Mouse (Mus musculus) MEL (cell line): ENCODE measurements at regions not wholly inside any gene's neighbourhood (a gene's known extent, or its start where the extent isn't known, plus 50 kb on each side); places are given as distances from the start of the nearest gene placed in this dataset.
A peak's percentile ranks its signal among the peaks of the same experiment; 100 is the strongest.

Experiments
- DNase-seq: peaks from one replicate; pipeline ENCODE4 v3.0.0; 2011; ENCODE audit warnings: low read depth, low spot score
- H3K27ac ChIP-seq: 2 replicates; pipeline ENCODE4 v1.5.1; 2012; ENCODE audit warnings: low read depth, mild to moderate bottlenecking, control low read depth, low read length, moderate library complexity; ENCODE audit not compliant: control insufficient read depth
- H3K27me3 ChIP-seq, 2 experiments: fragments of 150-350 bp in 1 of 2; sonication (generic) in 1 of 2; 2 replicates each; pipeline ENCODE4 v1.6.1; 2012; ENCODE audit warnings: low read length in 2 of 2, mild to moderate bottlenecking in 2 of 2, improper control_type of control experiment in 1 of 2, moderate library complexity in 1 of 2; ENCODE audit not compliant: insufficient read depth in 2 of 2, control insufficient read depth in 1 of 2
- H3K36me3 ChIP-seq, 2 experiments: 2 replicates each; pipeline ENCODE4 v1.6.1; 2012 to 2014; ENCODE audit warnings: low read length in 2 of 2, improper control_type of control experiment in 1 of 2, inconsistent platforms in 1 of 2, mild to moderate bottlenecking in 1 of 2; ENCODE audit not compliant: insufficient read depth in 2 of 2, control insufficient read depth in 1 of 2
- H3K4me1 ChIP-seq, 2 experiments: fragments of 150-350 bp in 1 of 2; sonication (generic) in 1 of 2; 2 replicates each; pipeline ENCODE4 v1.6.1; 2012; ENCODE audit warnings: low read length in 2 of 2, improper control_type of control experiment in 1 of 2, mild to moderate bottlenecking in 1 of 2; ENCODE audit not compliant: insufficient read depth in 2 of 2, control insufficient read depth in 1 of 2
- H3K4me3 ChIP-seq, 2 experiments: fragments of 150-350 bp in 1 of 2; sonication (generic) in 1 of 2; 2 replicates each; pipeline ENCODE4 v1.5.1; 2012; ENCODE audit warnings: low read depth in 2 of 2, low read length in 2 of 2, mild to moderate bottlenecking in 2 of 2, moderate library complexity in 2 of 2, control low read depth in 1 of 2, improper control_type of control experiment in 1 of 2; ENCODE audit not compliant: control insufficient read depth in 1 of 2, insufficient read depth in 1 of 2
- H3K79me2 ChIP-seq: 2 replicates; pipeline ENCODE4 v1.6.1; 2012; ENCODE audit warnings: mild to moderate bottlenecking, low read length, moderate library complexity; ENCODE audit not compliant: control insufficient read depth, poor library complexity, insufficient read depth
- H3K9ac ChIP-seq: 2 replicates; pipeline ENCODE4 v1.6.1; 2012; ENCODE audit warnings: low read depth, mild to moderate bottlenecking, control low read depth, low read length, moderate library complexity; ENCODE audit not compliant: control insufficient read depth, poor library complexity, severe bottlenecking
- H3K9me3 ChIP-seq: fragments of 150-350 bp; sonication (generic); replicated peaks from 2 replicates; pipeline ENCODE4 v1.6.1; 2012; ENCODE audit warnings: mild to moderate bottlenecking, low read length, improper control_type of control experiment, moderate library complexity; ENCODE audit not compliant: insufficient read depth
- ELF1 ChIP-seq: IDR thresholded peaks from 2 replicates; pipeline ENCODE4 v1.6.1; 2014; ENCODE audit warnings: low read depth, mild to moderate bottlenecking, inconsistent platforms, low read length, improper control_type of control experiment, moderate library complexity
- EP300 ChIP-seq, 2 experiments: IDR thresholded peaks; 2 replicates each; pipeline ENCODE4 v1.6.1; 2011; ENCODE audit warnings: improper control_type of control experiment in 2 of 2, low read length in 2 of 2, low read depth in 1 of 2, mild to moderate bottlenecking in 1 of 2
- ETS1 ChIP-seq: IDR thresholded peaks from 2 replicates; pipeline ENCODE4 v1.6.1; 2012; ENCODE audit warnings: low read depth, mild to moderate bottlenecking, inconsistent platforms, low read length, improper control_type of control experiment, moderate library complexity
- GABPA ChIP-seq: IDR thresholded peaks from 2 replicates; pipeline ENCODE4 v1.6.1; 2012; ENCODE audit warnings: low read depth, mild to moderate bottlenecking, inconsistent platforms, low read length, improper control_type of control experiment, moderate library complexity
- GATA1 ChIP-seq: IDR thresholded peaks from 2 replicates; pipeline ENCODE4 v1.6.1; 2011; ENCODE audit warnings: low read depth, low read length, improper control_type of control experiment
- MAFK ChIP-seq: IDR thresholded peaks from 2 replicates; pipeline ENCODE4 v1.6.1; 2011; ENCODE audit warnings: low read depth, mild to moderate bottlenecking, low read length, improper control_type of control experiment, borderline replicate concordance
- MAZ ChIP-seq: IDR thresholded peaks from 2 replicates; pipeline ENCODE4 v1.6.1; 2012; ENCODE audit warnings: low read depth, mild to moderate bottlenecking, inconsistent platforms, low read length, improper control_type of control experiment
- MEF2A ChIP-seq: IDR thresholded peaks from 2 replicates; pipeline ENCODE4 v1.6.1; 2014; ENCODE audit warnings: low read depth, mild to moderate bottlenecking, inconsistent platforms, low read length, improper control_type of control experiment; ENCODE audit not compliant: poor library complexity, insufficient replicate concordance, severe bottlenecking; ENCODE audit errors: extremely low read depth
- MXI1 ChIP-seq: IDR thresholded peaks from 2 replicates; pipeline ENCODE4 v1.6.1; 2011; ENCODE audit warnings: mild to moderate bottlenecking, low read depth, low read length, improper control_type of control experiment
- RCOR1 ChIP-seq: IDR thresholded peaks from 2 replicates; pipeline ENCODE4 v1.6.1; 2012; ENCODE audit warnings: low read depth, mild to moderate bottlenecking, inconsistent platforms, low read length, improper control_type of control experiment
- TAL1 ChIP-seq: IDR thresholded peaks from 2 replicates; pipeline ENCODE4 v1.6.1; 2012; ENCODE audit warnings: mild to moderate bottlenecking, inconsistent platforms, low read length, moderate library complexity, mixed read lengths
- TCF12 ChIP-seq: IDR thresholded peaks from 2 replicates; pipeline ENCODE4 v1.6.1; 2014; ENCODE audit warnings: low read depth, mild to moderate bottlenecking, inconsistent platforms, low read length, improper control_type of control experiment, moderate library complexity

DNA sequence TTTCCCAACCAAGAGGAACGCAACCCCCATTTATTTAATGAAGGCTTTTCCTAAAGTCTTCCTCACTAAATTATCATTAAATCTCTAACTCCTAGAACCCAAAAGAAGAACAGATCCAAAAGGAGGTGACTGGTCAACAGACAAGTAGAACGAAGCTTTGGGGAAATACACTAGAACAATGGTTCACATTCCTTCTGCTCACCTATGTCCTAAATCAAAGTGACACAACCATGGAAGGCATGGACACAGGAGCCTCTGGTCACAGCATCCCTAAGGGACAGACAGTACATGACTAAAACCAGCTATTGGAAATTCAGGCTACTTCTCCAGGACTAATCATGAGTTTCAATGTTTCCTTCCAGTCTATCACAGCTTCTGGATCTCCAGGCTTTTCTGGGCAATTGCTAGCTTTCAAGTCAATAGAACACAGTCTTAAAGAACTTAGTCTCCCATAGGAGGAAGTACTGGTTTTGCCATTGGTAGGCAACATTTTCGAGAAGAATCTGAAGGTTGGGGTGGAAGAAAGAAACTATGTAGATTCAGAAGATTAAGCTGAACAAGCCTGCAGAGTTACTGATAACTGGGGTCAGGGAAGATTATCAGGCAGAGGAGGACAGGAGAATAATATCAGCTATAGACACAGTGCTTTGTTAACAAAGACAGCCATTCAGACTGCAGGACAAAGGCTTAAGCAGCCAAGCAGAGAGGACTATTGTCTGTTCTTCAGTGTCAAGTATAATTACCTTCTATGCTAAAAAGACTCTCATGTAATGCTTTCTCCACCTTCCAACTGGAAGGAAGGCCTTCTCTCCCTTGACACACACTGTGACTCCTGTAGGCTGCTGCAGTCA is 65.9 kb upstream of the Vtcn1 start:
- no peaks in the 10 kb centered on the region for H3K4me1 ChIP-seq
- H3K79me2 ChIP-seq, result no peaks in the 10 kb centered on the region
- H3K9ac ChIP-seq, result no peak overlapping the region
- TF ChIP-seq GATA1, result peak; percentile 45; the same call in 1 of the 2 replicates
- TF ChIP-seq RCOR1, result no peak
- TF ChIP-seq TCF12, result peak; percentile 48; the same call in 1 of the 2 replicates
- TF ChIP-seq EP300 (IDR thresholded peaks at IDR 0.05; ENCODE audit: low read depth in 1 of 2, low read length in 2 of 2), result peak in 1 of 2 experiments; percentile 20; a peak in 1 of 4 replicates
- no peaks in the 10 kb centered on the region for H3K36me3 ChIP-seq
- no peaks in the 10 kb centered on the region; a peak in 1 of 4 replicates for H3K27me3 ChIP-seq
- no peak overlapping the region for H3K4me3 ChIP-seq
- DNase-seq, result peak; percentile 20
- no peak overlapping the region for H3K27ac ChIP-seq
- no peaks in the 10 kb centered on the region for H3K9me3 ChIP-seq

DNA sequence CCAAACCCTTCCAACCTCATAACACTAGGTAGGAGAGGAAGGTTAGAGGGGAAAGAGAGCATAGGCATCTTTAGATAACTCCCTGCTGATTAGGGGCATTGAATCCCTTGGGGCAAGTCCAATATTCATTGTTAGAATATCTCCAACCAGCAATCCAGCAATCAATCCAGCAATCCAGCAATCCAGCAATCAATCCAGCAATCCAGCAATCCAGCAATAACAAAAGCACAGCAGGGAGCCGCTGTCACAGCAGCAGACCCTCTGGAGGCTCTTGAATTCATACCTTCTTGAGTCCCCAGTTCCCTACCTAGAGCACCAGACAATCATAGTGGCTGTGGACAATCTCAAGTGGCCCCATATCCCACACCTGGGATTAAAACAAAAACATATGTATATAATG is 69.4 kb upstream of the Man1a2 start:
- H3K4me3 ChIP-seq, result no peak overlapping the region

DNA sequence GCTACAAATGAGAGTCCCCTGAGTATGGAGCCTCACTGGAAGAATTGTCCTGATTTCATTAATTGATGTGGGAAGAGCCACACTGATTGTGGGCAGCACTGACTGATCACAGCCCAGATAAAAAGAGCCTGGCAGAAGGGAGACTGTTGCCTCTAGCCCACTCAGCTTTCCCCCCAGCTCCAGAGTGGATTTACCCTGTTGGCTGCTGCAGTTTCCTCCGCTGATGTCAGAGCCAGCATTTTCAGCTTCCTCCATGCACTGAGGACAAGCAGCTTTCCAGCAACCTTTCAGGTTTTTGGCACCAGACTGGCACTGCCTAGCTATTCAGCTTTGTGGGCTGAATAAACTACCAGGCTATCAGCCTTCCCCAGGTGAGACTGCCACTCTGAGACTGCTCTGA is 65.9 kb upstream of the Man1a2 start:
- no peak for DNase-seq
- H3K9me3 ChIP-seq, result no peaks in the 10 kb centered on the region
- H3K27me3 ChIP-seq, result peaks cover 0 to 1% of the 10 kb centered on the region in 2 experiments; a peak in 1 of 4 replicates
- H3K36me3 ChIP-seq, result no peaks in the 10 kb centered on the region
- H3K79me2 ChIP-seq, result no peaks in the 10 kb centered on the region
- TF ChIP-seq ELF1 (no peak), MAFK (no peak), MXI1 (no peak), EP300 (IDR thresholded peaks at IDR 0.05; ENCODE audit: low read depth in 1 of 2, low read length in 2 of 2) (no peak), ETS1 (no peak), MEF2A (no peak), GABPA (no peak)
- no peak overlapping the region for H3K9ac ChIP-seq
- no peaks in the 10 kb centered on the region for H3K4me1 ChIP-seq
- no peak overlapping the region for H3K27ac ChIP-seq
- no peak overlapping the region for H3K4me3 ChIP-seq

More for the DNA sequence above, 69.4 kb upstream of the Man1a2 start:
- no peak overlapping the region for H3K27ac ChIP-seq
- no peaks in the 10 kb centered on the region; a peak in 1 of 4 replicates for H3K27me3 ChIP-seq
- H3K79me2 ChIP-seq, result no peaks in the 10 kb centered on the region
- no peaks in the 10 kb centered on the region for H3K4me1 ChIP-seq
- no peak for TF ChIP-seq TAL1
- TF ChIP-seq TCF12, result no peak
- no peak for TF ChIP-seq MAZ
- TF ChIP-seq GATA1, result no peak
- TF ChIP-seq, all 39 proteins: peak for 0
- Histone ChIP-seq H3K36me3 (no peaks in the 10 kb centered on the region), H3K9me3 (no peaks in the 10 kb centered on the region), H3K9ac (no peak overlapping the region)
- DNase-seq, result no peak
